Mouse (Mus musculus): ENCODE data around the gene Cphx2.
"Not testable (repeated sequence)": the region's sequence is repeated elsewhere in the genome, so short reads cannot be mapped to it uniquely, and the experiment has no call there.

The Cphx2 gene

DNA sequence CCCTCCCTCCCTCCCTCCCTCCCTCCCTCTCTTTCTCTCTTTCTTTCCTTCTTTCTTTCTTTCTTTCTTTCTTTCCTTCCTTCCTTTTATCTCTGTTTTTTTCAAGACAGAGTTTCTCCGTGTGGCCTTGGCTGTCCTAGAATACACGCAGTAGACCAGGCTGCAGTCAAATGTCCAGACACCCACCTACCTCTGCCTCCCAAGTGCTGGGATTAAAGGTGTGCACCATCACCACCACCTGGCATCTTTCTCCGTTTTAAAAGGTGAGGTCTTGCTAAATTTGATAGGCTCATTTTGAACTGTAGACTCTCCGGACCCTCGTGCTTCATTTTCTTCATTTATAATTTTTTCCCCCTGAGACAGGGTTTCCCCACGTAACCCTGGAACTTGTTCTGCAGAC lies at the start of gene Cphx2:
Gene Cphx2, plus strand, starts transcription at position 301 of the 400 bp plus-strand sequence.
- not testable (repeated sequence) for DNase-seq

DNA sequence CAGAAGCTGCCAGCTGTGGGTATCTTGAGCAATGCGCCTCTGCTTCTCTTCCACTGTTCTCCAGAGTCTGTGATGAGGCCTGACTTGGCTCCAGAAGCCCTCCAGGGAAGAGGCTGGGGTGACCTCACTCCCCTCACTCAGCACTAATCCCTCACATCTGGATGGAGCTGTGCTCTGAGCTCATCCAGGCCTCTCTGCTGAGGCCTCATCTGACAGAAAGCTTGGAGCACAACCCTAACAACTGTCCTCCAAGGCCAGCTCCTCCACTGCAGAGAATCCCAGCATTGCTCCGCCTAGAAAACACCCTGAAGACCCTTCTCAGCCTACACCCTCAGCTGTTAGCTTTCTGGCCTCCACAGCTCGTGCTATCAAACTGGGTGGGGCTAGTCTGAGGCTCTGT lies 47.0 kb upstream of the Cphx2 start:
- not testable (repeated sequence) for DNase-seq

DNA sequence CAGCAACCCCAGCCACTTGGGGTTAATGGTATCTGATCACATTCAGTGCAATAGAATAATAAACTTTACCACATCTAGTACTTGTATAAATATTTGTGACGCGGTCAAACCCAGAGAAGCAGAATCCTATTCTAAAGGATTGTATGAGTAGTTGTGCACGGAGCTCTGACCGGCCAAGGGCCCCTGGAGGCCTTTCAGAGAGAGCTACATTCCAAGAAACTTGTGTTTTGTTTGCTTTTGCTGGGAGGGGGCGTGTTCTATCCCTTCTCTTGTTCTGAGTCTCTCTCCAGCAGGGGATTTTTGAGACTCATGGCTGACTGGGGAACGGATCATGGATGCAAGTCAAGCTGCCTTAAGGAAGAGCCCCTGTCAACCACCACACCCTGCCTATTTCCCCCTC lies 45.9 kb upstream of the Cphx2 start:
- DNase-seq = not testable (repeated sequence)

DNA sequence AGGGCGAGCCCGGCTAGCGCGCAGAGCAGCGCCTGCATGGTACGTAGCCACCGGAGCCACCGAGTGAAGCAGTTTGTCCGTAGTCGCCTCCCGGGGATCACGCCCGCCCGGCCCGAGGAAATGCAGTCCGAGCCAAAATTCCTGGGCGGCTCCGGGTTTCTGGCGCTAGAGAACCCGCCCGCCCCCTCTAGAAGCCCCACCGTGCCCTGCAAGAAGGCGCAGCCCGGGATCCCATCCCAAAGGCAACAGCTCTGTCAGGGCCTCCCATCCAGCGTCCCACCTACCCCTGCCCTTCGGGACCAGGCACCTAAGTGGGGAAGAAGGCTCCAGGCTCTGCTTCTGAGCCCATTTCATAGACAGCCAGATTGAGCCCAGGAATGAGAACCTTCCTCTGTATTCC lies 38.7 kb upstream of the Cphx2 start, which contains the start of gene Gm9780:
Gene Gm9780, minus strand, starts transcription at position 101 of the 400 bp plus-strand sequence.
- DNase-seq = not testable (repeated sequence)

DNA sequence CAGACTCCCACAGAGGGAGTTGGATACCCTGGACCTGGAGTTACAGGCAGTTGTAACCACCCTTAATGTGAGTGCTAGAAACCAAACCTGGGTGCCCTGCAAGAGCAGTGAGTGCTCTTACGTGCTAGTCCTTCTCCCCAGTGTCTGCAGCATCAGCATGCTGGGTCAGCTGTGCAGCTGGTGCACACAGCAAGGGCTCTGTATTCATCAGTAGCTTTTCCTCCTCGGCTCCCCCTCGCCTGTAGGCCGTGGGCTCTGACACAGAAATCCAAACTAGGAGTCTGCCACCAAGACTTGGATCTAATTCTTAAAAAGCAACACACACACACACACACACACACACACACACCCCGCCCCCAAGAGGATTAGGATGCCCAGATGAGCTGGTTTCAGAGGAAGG lies 36.3 kb upstream of the Cphx2 start:
- not testable (repeated sequence) for DNase-seq

DNA sequence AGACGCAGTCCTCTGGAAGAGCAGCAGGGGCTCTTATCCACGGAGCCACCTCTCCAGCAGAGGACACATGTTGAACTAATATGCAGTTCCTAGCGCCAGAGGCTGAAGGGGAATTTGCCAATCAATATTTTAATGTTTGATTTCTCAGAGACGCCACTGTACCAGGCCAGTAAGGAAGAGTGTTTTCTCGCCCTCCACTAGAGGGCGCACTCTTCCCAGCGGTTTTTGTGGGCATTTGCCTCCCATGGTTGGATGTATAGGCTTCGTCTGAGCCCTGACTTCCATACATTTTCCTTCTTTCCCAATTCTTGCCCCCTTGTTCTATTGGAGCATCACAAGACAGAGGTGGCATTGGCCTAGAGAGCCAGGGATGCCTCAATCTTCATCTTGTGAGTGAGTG lies 34.3 kb upstream of the Cphx2 start:
- not testable (repeated sequence) for DNase-seq

DNA sequence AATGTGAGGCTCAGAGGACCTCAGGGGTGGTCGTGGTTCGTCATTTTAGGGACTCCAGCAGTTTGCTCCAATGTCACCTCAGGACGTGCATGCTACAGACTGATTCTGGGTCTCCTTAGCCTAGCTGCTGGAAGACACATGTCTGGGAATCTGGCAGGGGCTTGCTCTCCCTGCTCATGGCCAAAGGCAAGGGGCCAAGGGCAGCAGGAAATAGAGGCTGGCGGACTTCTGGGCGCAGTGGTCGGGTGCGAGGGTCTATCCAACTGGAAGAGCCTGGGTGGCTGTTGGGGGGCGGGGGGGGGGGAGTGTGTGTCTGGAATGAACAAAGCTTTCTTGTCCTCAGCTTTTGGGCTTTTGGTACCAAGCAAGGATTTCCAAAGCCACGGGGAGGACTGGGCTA lies 32.5 kb upstream of the Cphx2 start:
- not testable (repeated sequence) for DNase-seq

DNA sequence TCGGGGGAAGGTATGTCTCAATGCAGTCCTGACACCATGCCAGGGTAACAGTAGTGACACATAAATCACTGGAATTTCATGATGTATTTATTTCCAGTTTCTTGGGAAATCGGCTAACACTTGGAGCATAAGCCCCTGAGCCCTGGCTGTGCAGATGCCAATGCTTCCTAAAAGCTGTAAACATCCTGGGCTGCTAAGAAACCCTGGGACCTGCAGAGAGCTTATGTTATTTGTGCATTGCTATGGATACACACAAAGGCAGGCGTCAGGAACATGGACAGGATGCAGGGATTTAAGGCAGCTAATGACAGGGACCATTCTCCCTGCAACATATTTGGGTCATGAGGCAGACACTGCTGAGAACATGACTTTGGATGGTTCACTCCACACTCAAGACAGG lies 23.1 kb upstream of the Cphx2 start:
- DNase-seq = not testable (repeated sequence)

DNA sequence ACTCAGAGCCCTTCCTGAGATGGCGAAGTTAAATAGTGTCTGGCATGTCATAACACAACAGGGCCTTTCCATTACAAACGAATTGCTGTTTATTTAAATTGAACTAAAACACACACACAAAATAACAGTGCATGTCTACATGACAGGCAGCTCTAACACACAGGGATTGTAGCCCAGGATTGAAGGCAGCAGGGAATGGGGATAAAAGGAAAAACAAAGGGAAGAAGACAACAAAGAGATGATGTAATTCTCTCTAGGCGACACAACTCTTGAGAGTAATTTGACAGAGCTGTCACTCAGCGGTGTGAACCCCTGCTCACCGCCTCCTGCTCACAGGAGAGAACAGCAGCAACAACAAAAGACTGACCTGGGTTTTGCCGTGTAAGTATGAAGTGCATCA lies 22.0 kb upstream of the Cphx2 start:
- not testable (repeated sequence) for DNase-seq

DNA sequence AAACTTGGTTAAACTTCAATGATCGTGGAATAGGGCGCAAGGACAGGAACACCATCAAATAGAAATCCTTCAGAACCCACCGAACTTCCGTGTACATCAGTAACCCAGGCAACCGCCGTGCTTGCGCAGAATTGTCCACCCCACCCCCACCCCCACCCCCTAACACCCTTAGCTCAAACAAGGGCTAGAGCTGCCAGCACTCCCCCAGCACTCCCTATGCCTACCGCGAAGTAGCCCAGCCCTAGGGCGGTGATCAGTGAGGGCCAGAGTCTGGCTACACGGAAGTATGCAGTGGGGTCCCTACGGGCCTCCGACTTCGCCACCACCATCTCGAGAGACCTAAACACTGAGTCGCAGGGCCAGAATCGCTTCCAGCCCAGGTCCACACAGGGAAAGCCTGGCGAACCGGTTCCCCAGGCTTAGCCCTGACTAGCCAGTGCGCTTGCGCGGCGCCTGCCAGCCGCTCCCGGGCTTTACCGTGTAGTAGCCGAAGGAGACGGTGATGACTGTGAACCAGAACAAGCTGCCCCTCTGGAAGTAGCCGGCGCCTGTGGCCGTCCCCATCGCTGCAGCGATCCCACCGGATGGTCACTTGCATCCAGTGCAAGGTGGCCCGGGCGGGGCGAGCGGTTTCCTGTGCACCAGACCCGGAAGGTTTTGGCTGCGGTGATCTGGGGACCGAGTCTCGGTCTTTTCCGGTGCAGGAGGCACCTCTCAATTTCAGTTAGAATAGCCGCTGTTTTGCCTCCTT lies 14.6 kb upstream of the Cphx2 start:
- DNase-seq = not testable (repeated sequence)

DNA sequence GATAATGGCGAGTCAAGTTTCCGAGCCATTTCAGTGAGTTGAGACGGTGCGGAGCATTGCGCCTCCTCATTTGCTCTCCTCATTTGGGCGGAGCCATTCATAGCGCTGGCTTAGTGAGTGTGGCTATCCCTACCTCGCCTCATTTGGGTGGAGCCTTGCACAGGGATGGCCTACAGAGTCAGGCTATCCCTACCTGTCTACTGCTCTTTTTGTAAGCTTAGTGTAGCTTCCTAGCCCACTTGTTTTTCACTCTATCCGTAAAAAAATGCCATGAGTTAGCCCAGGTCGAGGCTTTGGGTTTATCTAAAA lies 14.0 kb upstream of the Cphx2 start, which contains the start of gene Tmem254c:
Gene Tmem254c, minus strand, starts transcription at position 31 of the 309 bp plus-strand sequence.
- not testable (repeated sequence) for DNase-seq

DNA sequence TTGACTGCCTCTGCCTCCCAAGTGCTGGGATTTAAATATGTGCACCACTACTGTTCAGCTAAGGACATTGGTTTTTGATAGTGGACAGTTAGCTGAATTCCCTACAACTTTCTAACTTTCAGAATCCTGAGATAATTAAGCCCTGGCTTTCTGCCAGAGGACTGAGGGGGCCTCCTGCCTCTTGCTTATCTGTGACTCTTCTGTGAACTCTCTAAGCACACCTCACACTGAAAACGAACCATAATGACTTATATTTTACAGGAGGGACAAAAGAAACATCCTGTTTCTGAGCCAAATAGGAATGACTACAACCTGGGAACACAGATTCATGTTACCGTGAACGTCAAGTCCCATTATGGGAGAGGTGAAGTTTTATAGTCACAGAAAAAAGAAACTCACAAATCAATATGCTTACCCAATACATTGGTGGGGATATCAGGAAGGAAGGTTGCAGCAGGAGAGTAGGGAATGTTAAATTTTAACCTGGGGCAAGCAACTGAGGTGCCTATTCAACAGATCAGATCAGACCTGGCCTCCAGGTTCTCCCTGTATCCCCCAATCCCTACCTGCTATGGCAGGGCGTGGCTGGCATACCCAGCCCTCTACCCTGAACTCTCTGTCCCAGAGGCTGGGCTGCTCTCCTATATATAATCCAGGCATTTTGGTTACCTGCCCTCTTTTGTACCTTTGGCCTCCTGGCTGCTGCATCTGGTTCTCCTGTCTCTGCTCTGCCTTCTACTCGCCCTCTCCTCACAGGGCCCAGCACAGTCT lies 4.5 kb upstream of the Cphx2 start:
- DNase-seq = not testable (repeated sequence)

DNA sequence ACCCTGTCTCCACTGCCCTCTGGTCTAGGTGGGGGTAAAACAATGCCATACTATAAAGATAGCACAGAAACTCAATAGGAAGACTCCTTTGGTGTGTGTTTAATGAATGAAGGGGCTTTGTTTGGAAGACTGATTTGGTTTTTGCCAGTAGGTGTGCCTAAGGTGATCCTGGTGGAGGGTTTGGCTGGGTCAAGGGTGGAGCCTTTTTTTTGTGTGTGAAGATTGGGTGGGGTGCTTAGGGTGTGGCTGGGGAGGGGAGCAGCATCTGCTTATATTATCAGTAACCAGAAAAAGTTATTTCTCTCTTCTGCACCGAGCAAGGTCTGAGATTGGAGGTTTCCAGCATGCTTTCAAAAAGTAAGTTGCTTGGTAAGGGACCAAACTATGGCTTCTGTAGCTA lies 681 bp downstream of the Cphx2 start, which contains the start of gene Cphx3:
Gene Cphx3, plus strand, starts transcription at position 301 of the 400 bp plus-strand sequence.
- DNase-seq = not testable (repeated sequence)

DNA sequence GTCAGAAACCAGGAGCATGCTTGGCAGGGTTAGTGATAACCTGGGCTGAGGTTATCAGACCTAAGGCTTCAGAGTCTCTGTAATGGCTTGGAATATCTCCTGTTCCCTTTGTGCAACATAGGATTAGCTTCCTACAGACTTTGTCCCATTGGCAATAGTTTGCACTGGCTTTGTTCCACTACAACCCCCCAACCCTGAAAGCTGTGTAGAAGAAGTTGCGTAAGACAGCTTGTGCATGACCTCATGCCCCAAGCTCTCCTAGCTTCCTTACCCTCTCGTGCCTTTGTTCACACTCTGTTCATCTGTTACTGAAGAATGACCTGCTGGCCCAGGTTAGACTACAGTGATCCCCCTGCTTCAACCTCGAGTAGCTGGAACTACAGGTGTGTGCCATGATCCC lies 16.3 kb downstream of the Cphx2 start:
- DNase-seq = not testable (repeated sequence)

DNA sequence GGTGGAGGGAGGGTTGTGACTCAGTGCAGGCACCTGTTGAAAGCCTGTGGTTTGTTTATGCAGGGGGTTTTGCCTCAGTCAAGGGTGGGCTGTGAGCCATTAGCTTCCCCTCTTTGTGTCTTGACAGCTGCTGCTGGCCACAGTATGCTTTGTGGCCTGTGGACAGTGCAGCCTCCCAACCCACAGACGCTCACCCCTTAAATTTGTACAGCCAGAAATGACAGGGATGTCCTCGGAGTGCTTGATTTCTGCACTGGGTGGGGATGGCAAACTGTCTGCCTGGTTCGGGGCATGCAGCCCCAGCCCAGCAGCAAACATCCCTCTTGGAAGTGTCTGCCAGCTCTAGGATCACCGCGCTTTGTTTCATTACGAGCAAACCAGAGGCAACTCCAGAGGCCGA lies 36.8 kb downstream of the Cphx2 start, which contains the start of gene Duxbl2:
Gene Duxbl2, plus strand, starts transcription at position 200 of the 400 bp plus-strand sequence.
- DNase-seq = not testable (repeated sequence)

DNA sequence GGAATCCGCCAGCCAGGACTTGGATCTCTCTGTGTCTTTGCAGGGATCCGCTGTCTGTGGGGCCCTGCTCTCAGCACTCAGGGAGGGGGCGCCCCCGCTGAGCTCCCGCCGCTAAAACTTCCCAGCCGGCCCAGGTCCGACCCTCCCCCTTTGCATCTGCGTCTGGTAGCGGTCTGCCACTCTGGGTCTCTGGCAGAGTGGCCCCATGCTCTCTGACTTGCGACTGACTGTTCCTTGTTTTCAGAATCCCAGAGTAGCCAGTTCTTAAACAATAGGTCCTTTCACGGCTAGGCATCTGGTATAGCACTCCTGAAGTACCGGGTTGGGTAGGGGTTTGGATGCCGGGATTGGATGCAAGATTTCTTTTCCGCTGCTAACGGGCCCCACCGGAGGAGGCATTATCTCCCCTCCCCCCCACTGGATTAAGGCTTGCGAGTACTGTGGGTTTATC lies 37.3 kb downstream of the Cphx2 start:
- DNase-seq = not testable (repeated sequence)

DNA sequence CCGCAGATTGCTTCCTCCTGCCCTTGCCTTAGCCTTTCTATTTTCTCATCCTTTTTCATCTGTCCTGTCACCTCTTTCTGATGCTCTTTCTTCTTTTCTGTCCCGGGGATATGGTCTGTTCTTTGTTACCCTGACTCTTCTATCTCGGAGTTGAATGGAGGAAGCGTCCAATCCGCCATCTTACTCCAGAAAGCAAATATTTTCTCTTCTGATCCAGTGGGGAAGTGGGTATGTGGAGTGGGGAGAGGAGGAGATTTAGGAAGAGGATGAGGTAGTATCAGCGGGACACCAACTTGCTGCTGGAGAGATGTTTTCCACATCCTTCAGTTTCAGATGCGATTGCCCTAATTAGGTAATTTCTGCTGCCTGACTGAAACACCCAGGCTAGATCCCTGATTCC lies 37.8 kb downstream of the Cphx2 start:
- DNase-seq = not testable (repeated sequence)

All from B cell, adult 2 months (primary cell).